Mouse (Mus musculus) stomach, postnatal 0 days (tissue): ENCODE measurements around the gene Eps8.

ENCODE experiments used
- CTCF ChIP-seq: IDR thresholded peaks from 2 replicates; pipeline ENCODE4 v1.5.1; 2016; ENCODE audit warnings: antibody characterized with exemption, low read depth, mild to moderate bottlenecking, moderate library complexity
- EP300 ChIP-seq: optimal IDR thresholded peaks from 2 replicates; pipeline ENCODE3; 2016; ENCODE audit warnings: antibody characterized with exemption

- TF ChIP-seq CTCF = no peak
- TF ChIP-seq EP300 = no peak
These were observed 94.3 kb downstream of the Eps8 start for GRCm38 (mm10) chr6:137560358-137560859.
